Mouse (Mus musculus) adrenal gland (tissue): ENCODE results near the gene Prdx6b.

ENCODE experiments used
- intact Hi-C: fragments of 180-260 bp; cut with DNase I; formaldehyde crosslinking; loops from one replicate; pipeline ENCODE4 v1.15.1; 2025
- long read RNA-seq, 2 experiments: library from polyadenylated mRNA; unstranded; transcript quantifications; one replicate each; pipeline ENCODE4 v2.0.0; 2020; ENCODE audit warnings: borderline replicate concordance in 1 of 2; ENCODE audit not compliant: insufficient replicate concordance in 1 of 2

Prdx6b gene
- long read RNA-seq, experiment 1: 0 reads
- long read RNA-seq, experiment 2: 0 reads

DNA sequence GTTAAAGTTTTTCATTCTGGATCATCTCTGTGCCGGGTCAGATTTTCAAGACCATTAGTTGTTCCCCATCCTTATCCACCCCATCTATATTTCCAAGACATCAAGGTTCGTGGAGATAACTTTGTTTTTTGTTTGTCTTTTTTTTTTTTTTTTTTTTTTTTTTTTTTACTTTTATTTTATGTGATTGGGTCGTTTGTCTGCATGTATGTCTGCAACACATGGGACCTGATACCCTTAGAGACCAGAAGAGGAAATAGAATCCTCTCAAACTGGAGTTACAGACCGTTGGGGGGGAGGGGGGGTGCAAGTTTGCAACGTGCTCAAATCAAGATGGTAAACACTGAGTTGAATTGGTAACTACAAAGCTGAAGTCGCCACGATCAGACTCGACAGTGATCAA is at the start of gene Prdx6b:
Prdx6b (plus strand) TSS at position 301 of the 400 bp plus-strand sequence.
- intact Hi-C loops: no loop called here

DNA sequence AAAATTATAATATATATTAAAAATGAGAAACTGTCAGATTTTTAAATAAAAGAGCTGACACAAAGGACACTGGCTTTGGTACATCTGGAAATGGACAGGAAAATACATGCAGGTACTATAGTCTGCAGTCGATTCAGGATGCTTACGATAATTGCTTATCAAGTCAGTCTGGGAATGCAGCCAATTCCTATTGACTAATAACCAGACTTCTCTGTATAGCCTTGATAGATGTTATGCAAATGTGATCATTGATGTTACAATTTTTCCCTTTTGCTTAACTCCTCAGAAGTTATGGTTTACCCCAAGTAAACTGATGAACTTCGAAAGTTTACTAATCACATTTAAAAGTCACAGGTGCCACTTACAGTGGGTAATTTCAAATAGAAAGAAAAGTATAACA is 44.8 kb upstream of the Prdx6b start:
- intact Hi-C loops: no loop called here

DNA sequence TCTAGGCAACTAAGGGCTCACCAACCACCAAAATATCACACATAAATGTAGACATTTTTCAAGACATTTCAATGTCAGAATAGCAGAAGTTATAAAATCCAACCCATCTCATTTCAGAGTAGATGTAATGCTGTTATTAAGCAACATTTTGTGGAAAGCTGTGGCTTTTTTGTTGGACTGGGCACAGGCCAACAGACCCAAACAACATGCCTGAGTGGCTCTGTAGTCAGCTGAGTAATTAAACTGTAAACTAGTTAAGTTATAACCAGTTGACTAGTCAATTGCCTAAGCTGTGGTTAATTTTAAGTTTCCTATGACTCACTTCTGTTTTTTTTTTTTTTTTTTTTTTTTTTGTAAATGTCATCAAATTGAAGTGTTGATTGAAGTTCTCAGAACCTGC is 44.4 kb upstream of the Prdx6b start:
- intact Hi-C loops: no loop called here

DNA sequence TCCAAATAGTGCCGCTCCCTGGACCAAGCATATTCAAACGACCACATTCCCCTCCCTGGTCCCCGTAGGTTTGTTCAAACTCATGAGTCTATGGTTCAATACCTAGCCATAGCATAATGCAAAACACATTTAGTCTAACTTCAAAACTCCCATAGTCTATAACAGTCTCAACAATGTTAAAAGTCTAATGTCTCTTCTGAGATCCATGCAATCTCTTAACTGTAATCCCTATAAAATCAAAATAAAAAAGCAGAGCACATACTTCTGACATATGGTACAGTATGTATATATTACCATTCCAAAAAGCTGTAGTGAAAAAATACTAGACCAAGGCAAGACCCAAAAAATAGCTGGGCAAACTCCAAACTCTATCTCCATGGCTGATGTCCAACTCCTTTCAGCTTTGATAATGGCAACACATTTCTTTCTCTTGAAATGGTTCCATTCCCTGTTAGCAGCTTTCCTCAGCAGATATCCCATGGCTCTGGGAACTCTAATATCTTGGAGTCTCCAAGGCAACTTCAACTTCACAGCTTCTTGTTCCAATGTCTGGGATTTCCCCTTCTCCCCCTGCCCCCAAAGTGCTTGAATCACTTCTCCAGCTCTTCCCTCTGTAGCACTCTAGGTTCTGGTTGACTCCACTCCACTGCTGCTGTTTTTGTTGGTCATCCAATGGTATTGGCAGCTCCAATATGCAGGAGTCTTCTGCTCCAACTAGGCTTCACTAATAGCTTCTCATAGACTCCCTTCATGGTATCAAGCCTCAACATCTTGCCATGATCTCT is 32.2 kb upstream of the Prdx6b start:
- intact Hi-C loops: no loop called here

GRCm38 (mm10) chr2:80266894-80267293 is 25.4 kb upstream of the Prdx6b start:
- intact Hi-C loops: loop anchor here (1.0 kb wide), 1 partner anchor 402 kb away; no protein-coding TSS in a partner anchor

DNA sequence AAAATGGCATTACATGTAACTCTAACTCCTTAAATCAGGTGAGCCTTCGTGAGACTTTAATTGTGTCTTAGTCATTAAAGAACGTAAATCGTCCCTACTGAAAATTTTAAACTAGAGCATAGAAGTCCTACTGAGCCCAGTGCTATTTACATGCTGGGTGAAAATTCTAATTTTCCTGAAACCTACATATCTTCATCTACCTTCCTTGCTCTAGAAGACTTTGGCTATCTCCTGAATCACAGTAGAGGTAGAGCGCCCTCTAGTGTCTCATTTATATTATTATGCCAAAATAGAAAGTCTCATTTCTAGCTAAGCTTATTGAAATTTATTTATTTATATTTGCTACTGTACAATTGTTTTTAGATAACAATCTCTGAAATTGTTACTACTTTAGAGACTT is 24.2 kb upstream of the Prdx6b start:
- intact Hi-C loops: no loop called here

GRCm38 (mm10) chr2:80271431-80271830 is 20.8 kb upstream of the Prdx6b start:
- intact Hi-C loops: no loop called here

DNA sequence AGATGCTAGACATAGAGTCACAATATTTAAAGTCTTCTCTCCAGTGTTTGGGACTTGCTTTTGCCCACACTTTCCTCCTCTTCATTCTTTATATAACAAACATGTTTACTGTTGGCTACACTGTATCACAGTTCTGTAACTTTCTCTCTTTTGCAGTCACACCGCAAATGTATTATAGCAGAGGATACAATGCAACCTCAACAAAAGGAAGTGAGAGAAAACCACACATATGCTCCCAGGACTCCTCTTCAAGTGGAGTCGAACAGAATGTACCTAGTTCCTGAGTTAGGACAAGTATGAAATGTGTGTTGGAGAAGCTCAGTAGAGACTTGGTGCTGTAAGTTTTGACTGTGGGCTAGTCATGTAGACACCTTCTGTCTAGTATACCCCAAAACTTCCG is 19.2 kb upstream of the Prdx6b start:
- intact Hi-C loops: no loop called here

DNA sequence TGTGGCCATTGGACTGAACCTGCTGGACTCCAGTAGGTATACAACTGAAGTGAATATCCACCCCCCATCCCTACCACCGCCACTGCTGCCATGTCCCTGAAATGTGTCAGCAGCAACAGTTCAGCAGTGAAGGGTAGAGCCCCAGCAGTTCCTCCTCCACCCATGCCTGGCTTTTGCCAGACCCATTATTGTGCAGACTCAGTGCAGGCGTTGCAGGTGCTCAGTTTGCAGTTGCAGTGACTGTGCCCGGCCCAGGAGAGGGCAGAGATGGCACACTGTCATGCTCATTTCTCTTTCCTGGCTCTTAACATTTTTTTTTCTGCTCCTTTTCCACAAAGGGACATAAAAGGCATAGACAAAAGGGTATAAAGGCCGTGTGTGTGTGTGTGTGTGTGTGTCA is 18.5 kb upstream of the Prdx6b start:
- intact Hi-C loops: no loop called here

GRCm38 (mm10) chr2:80275136-80275535 is 17.1 kb upstream of the Prdx6b start:
- intact Hi-C loops: no loop called here

- intact Hi-C loops: no loop called here
Measured at GRCm38 (mm10) chr2:80282214-80282613, 10.1 kb upstream of the Prdx6b start.

DNA sequence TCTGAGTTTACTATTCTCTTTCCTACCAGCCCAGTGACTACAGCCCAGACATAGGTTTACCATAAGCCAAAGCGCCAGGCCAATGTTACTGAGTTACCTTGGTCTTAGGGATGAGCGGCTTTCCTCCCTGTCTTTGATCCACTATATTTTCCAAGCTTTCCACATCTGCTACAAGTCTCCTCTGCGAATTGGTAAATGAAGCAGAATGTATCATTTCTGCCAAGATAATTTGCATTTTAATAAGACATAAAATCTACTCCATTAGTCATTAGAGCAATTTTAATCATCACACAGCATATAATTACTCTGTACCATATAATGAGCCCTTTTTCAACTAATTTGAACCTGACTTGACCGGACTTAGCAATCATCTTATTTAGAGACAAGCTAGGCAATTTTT is 5.9 kb upstream of the Prdx6b start:
- intact Hi-C loops: no loop called here

GRCm38 (mm10) chr2:80298334-80298733 is 6.1 kb downstream of the Prdx6b start:
- intact Hi-C loops: no loop called here

DNA sequence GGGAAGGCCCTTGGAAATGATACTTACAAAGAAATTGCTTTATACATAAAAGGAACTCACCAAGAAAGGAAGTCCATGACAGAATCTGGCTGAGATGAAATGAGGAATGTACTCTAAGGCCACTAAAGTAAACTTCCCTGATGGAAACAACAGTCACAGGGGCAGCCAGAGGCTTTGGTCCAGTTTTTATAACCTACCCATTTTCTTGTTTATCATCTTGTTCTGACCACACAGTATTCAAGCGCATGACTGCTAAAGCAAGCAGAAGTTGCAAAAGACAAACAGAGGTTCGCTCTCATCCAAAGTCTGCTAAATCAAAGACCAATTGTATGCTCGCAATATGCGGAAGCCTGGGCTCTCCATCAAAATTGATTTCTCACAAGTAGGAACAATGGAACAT is 8.5 kb downstream of the Prdx6b start:
- intact Hi-C loops: no loop called here

GRCm38 (mm10) chr2:80303957-80304356 is 11.7 kb downstream of the Prdx6b start:
- intact Hi-C loops: no loop called here

DNA sequence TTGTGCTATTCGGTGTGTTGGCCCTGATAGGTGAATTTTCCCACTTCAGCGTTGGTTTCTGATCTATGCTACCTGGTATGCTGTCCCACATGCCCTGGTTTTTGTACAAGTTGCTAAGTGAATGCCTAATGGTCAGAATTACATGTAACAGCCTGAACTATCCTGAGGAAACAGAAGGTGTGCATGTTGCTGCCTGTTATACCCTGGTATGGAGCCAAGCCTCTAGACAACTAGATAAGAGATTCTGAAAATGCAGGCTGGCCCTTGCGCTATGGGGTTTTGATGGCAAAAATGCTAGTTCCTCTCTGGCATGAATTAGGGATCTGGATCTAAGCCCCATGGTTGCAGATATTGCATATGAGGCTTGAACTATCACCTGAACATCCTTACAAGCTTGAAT is 15.4 kb downstream of the Prdx6b start:
- intact Hi-C loops: no loop called here

DNA sequence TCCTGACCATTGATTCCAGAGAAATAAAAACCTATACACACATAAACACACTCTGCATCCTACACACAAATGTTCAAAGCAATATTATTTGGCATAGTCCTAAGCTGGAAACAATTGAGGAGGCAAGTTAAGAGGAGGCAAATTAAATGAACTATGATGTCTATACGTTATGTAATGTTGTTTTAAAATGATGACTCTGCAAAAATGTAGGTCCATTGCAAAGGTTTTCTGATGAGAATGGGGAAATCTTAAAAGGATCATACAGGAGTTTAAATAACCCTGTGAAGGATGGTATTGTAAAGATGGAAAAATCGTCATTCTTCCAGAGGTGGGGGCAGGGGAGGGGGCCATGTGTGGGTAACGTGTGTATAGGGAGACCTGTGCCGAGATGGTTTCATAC is 17.5 kb downstream of the Prdx6b start:
- intact Hi-C loops: no loop called here

- intact Hi-C loops: no loop called here
Measured at GRCm38 (mm10) chr2:80310772-80311171, 18.5 kb downstream of the Prdx6b start.

DNA sequence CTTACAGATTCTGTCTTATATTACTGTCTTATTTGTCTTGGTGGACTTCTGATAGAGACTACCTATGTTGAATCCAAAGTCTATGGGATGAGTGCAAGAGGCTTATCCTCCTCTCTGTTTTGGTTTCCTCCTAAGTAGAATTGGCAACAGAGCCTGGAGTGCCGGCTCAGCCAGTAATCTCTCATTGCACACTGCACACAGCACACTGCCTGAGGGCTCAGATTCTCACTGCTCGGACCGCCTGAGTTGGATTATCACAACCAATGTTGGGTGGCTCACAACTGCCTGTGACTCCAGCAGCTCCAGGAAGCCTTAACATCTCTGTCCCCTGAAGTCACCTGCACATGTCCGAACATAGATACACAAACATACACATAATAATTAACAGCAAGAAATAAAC is 19.1 kb downstream of the Prdx6b start:
- intact Hi-C loops: no loop called here

- intact Hi-C loops: no loop called here
Measured at GRCm38 (mm10) chr2:80314201-80314600, 21.9 kb downstream of the Prdx6b start.

GRCm38 (mm10) chr2:80314854-80315241 is 22.6 kb downstream of the Prdx6b start:
- intact Hi-C loops: no loop called here

DNA sequence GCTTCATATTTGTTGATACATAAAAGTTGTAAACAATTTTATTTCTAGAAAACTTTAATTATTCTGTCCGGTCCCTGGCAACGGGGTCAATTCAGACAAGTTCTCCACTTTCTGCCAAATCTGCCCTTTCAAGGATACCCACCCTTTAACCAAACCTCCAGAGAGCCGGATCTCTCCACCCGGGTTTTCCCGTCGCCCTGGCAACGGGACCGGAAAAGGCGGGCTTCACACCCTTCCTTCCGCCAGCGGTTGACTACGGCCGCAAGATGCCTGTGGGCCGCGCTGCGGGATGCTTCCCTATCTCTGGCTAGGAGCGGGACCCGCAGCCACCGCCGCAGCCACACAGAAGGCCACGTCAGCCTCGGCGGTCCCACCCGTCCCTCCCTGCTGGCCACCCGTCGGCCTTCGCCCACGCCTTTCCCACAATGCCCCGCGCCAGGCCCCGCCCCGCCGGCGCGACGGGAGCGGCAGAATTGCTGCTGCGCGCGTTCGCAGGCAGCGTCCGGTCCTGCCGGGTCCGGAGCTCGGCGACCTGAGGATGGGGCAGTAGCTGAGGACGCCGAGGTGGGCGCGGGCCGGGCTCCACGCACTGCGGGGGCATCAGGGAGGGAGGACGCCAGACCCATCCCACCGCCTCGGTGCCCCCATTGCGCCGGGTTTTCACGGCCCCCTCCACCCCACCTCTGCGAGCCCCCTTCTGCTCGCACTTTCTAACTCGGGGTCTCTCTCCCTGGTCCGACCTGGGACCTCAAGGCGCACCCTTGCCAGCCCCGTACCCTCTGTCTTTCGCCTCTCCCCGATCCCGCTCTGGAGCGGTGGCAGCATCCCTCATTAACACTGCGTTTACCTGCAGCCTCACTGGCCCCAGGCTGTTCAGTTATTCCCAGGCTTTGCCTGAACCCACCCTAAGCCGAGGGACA is 23.2 kb downstream of the Prdx6b start, which contains the start of gene Dnajc10:
Dnajc10 (plus strand) TSS at position 225 of the 920 bp plus-strand sequence.
- intact Hi-C loops: no loop called here
